Mouse (Mus musculus) adrenal gland, adult 18-20 months (tissue): ENCODE data around the gene Osgin1. TPM values are rescaled to one million over a fixed set of nuclear protein-coding genes. Genes with fewer than 3 reads are reported as not detected.
A peak's percentile ranks its signal among the peaks of the same experiment; 100 is the strongest.

Experiments
- DNase-seq, 2 experiments: peaks; one replicate each; pipeline ENCODE4 v3.0.0; 2021 to 2022; ENCODE audit warnings: low spot score in 2 of 2
- long read RNA-seq, 2 experiments: library from polyadenylated mRNA; stranded (forward); transcript quantifications; one replicate each; pipeline ENCODE4 v2.0.0; 2021
- total RNA-seq, 2 experiments: library from RNA; stranded (reverse); gene quantifications; 1 replicate in 1 of 2; 2 replicates in 1 of 2; pipeline ENCODE4 v1.2.3; 2021

Osgin1 gene
- 100 to 1,000 TPM; 161 to 218 TPM for total RNA-seq
- long read RNA-seq, experiment 1, transcript Osgin1-206 (6 exons, 2,005 nt) = major isoform, 83 of 100 reads
- long read RNA-seq, experiment 1, partial matches to known transcripts = 4 of 100 reads
- long read RNA-seq, experiment 1, other reads (novel, unspliced or antisense) = 12 of 100 reads
- long read RNA-seq, experiment 2, transcript Osgin1-206 (6 exons, 2,005 nt) = major isoform, 74 of 144 reads
- long read RNA-seq, experiment 2, partial matches to known transcripts = 67 of 144 reads
- long read RNA-seq, experiment 2, other reads (novel, unspliced or antisense) = 2 of 144 reads

DNA sequence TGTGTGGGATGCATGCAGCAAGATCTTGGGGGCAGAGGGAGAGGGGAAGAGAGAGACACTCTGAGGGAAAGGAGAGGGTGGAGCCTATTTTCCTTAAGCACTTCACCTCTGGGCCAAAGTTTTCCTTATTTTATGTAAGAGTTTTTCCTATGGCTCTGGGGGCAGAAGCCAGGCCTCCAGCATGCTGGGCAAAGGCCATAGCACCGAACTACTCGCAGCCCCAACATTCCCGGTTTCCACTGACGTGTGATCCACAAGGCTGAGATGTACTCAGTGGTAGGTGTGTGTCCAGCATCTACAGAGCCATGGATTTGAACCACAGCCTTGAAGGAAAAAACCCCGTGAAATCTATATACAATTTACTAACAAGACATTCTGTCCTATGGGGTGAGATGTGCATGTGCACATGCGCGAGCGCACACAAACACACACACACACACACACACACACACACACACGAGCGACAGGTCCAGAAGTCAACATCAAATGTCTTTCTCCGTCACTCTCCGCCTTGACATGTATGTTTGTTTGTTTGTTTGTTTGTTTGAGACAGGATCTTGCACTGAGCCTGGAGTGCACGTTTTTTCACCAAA, at the start of gene Osgin1:
Osgin1 (plus strand) TSS at position 543 of the 593 bp plus-strand sequence.
- no peak for DNase-seq

- peak; percentile 64 to 68 for DNase-seq
Observed at GRCm38 (mm10) chr8:119384478-119384877, 49.4 kb upstream of the Osgin1 start.

GRCm38 (mm10) chr8:119385854-119386253, 48.1 kb upstream of the Osgin1 start:
- no peak for DNase-seq

- no peak for DNase-seq
Observed at GRCm38 (mm10) chr8:119386988-119387387, 46.9 kb upstream of the Osgin1 start.

DNA sequence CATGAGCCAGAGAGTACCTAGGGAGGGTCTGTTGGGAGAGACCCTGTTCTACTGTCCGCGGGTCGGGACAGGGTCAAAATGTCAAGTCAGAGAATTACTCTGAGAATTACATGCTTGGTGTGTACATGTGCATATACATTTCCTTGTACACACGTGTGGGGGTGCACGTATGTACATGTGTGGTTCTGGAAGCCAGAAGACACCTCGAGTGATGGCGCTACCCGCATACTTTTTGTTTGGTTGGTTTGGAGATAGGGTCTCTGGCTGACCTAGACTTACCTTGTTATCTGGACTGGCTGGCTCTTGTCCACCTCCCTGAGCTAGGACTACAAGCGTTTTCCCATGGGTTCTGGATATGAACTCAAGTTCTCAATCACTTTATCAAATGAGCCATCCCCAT, 39.8 kb upstream of the Osgin1 start:
- DNase-seq = no peak

DNA sequence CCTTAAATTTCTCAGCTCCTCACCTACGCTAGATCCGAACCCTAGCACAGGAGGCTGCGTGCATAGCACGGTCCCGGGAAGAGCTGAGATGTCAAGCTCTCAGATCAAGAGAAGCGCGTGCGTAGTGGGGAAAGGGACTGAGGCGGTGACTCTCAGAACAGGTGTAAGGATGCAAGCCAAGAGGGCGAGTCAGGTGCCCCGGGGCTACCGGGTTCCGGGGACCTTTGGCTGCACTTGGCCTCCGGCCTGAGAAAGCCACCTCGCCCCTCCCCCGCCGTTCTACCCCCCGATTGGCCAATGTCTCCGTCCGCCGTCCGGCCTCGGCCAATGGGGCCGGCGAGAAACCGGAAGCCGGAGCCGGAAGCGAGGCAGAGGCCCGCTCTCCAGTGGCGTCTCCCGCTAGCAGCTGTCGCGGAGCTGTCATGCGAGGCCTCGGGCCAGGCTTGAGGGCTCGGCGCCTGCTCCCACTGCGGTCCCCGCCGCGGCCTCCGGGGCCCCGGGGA, 39.3 kb upstream of the Osgin1 start, which contains the start of gene Mlycd:
Mlycd (plus strand) TSS at position 355 of the 503 bp plus-strand sequence.
- DNase-seq = peak; percentile 87 to 88

GRCm38 (mm10) chr8:119395072-119395950, 38.6 kb upstream of the Osgin1 start:
- DNase-seq = no peak

DNA sequence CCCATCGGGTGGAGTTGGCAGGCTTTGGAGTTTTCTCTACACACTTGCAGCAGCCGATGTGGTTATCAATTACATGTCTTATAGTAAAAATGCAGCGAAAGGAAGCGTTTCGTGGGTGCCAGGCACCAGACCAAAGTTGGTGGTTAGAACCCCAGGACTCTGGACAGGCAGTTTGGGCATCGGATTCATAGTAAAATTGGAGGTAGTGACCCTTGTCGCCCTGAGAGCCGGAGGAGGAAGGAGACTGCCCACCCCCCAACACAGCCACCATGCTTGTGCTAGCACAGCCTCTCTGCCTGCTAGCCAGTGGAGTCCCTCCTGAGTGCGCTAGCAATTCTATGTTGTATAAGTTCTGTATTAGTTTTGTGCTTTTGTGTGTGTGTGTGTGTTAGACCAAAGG, 35.4 kb upstream of the Osgin1 start:
- DNase-seq = no peak

DNA sequence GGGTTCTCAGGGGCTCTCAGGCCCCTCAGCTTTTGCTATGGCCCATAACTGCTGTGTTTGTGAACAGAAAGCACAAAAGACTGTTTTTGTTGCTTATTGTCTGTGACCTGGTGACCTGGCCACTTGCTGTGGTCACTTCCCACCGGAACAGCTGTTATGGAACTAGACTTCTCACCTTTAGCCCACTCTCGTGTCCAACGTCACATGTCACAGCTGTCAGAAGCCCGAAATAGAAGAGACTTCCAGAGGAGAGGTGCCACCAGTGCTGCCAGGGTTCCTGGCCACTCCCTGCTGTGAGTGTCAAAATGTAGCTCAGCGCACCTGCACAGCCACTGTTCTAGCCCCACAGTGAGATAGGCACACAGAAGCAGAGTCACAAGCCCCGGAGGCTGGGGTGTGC, 34.7 kb upstream of the Osgin1 start:
- no peak for DNase-seq

DNA sequence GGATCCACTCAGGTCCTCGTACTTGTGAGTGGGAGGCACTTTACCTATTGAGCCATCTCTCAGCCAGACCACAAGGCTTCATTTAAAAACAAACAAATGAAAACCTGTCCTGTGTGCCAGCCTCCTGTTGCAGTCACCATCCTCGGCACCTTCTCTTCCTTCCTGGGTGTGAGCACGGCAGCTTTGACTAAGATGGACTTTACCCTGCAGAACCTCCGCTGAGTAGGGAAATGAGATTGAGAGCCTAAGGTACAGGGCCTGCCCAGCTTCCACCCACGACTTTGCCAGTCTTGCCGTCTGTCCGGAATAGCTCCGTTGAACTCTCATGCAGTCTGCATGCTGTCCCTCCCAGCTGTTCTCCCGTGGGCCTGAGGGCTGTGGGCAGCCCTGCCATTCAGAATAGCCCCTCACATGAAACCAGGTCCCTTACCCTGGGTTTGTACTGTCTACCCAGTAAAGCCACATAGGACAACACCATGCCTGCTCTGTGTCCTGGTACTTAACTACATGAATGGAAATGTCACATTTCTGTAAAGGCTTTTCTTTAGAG, 33.7 kb upstream of the Osgin1 start:
- DNase-seq = no peak

DNA sequence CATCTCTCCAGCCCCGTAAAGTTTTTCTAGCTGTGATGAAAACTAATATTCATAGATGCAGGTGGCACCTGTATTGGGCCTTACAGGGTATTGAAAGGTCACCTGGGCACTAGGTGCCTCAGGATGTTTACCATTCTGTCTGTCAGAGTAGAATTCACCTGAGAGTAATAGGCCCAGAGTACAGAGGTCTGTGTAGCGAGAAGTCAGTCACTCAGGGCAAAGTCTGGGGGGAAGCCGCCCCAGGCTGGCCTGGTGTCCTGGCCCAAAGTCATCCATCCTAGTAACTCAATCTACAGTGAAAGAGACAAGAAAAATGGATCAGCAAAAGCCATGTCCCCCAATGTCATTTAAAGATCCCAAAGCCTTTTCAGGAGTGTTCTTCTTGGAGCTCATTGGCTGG, 33.0 kb upstream of the Osgin1 start:
- no peak for DNase-seq

- no peak for DNase-seq
Observed at GRCm38 (mm10) chr8:119403912-119404311, 30.0 kb upstream of the Osgin1 start.

GRCm38 (mm10) chr8:119404648-119405047, 29.3 kb upstream of the Osgin1 start:
- DNase-seq = no peak

DNA sequence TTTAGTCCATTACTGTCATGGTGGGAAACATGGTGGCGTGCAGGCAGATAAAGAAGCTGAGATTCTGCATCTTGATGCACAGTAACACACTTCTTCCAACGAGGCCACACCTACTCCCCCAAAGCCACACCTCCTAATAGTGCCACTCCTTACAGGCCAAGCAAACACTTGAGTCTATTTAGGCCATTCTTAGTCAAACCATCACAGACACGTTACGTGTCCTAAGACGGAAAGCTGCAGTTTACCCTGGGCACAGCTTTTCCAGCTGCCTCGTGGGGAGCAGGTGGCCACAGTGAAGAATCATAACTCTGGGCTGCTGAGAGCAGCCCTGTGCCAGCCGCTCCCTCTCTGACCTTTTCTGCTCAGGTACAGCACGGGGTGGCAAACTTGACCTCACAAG, 25.6 kb upstream of the Osgin1 start:
- no peak for DNase-seq

- no peak for DNase-seq
Observed at GRCm38 (mm10) chr8:119412037-119412734, 21.7 kb upstream of the Osgin1 start.

DNA sequence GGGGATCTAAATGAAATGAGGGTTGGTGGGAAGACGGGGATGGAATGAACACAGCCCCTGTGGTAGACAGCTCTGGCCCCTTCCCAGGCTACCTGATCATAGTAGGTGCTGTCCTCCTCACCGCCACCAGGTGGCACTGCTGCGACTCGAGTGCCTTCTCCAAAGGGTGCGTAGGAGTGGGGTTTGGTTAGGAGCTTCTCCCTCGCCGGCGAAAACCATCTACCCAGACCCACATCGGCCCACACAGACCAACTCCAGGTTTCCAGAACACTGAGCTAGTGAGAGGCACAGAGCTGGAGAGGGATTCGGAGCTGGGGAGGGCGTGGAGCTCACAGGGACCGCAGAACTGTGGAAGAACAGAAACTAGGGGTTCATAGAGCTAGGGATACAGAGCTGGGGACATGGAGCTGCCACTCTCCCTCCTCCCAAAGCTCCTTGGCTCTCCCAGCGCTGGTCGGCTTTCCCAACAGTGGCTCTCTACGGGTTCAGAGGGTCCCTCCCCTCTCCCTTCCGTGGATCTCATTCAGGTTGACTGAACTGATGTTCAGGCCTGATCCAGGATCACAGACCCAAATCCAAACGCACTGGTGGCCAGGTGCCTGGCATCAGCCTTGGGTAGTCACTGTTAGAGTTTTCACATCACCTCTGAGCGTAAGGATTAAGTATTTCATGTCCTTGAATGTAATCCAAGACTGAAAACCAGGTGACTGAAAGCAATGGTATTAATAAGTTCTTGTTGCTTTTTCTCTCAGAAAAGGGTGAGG, 21.0 kb upstream of the Osgin1 start:
- DNase-seq = peak; percentile 80 to 86

DNA sequence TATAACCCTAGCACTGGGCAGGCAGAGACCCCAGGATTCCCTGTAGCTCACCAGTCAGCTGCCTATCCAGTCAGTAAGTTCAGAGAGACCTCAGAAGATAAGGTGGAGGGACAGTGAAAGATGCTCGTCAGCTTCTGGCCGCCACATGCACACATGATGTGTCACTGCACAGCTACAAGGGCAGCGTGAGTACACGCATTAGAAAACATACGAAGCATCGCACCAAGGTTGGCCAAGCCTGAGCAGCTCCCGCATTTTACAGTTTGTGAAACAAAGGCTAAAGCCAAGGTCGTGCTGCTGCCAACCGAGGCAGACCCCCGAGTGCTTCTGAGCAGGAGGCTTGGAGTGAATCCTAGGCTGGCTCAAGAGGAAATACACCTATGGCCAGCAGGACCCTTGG, 20.3 kb upstream of the Osgin1 start:
- DNase-seq = peak in 1 of 2 experiments; percentile 26

- DNase-seq = no peak
Observed at GRCm38 (mm10) chr8:119420318-119420717, 13.6 kb upstream of the Osgin1 start.

- no peak for DNase-seq
Observed at GRCm38 (mm10) chr8:119421603-119422122, 12.3 kb upstream of the Osgin1 start.
